Mouse (Mus musculus) MEL (cell line): Measurements from ENCODE around the gene Pawr.

ENCODE experiments used
- BHLHE40 ChIP-seq: IDR thresholded peaks from 2 replicates; pipeline ENCODE4 v1.6.1; 2012; ENCODE audit warnings: low read depth, mild to moderate bottlenecking, inconsistent platforms, low read length, improper control_type of control experiment, borderline replicate concordance
- CHD2 ChIP-seq: IDR thresholded peaks from 2 replicates; pipeline ENCODE4 v1.6.1; 2011; ENCODE audit warnings: low read length, improper control_type of control experiment
- CTCF ChIP-seq, 3 experiments: IDR thresholded peaks in 2 of 3; conservative IDR thresholded peaks in 1 of 3; 2 replicates each; pipeline ENCODE4 v1.5.1; 2011 to 2012; ENCODE audit warnings: low read length in 3 of 3, low read depth in 2 of 3, mild to moderate bottlenecking in 2 of 3, improper control_type of control experiment in 1 of 3, inconsistent platforms in 1 of 3, mixed read lengths in 1 of 3, moderate library complexity in 1 of 3; ENCODE audit not compliant: control insufficient read depth in 1 of 3, insufficient read depth in 1 of 3, poor library complexity in 1 of 3, severe bottlenecking in 1 of 3
- EP300 ChIP-seq, 2 experiments: IDR thresholded peaks; 2 replicates each; pipeline ENCODE4 v1.6.1; 2011; ENCODE audit warnings: improper control_type of control experiment in 2 of 2, low read length in 2 of 2, low read depth in 1 of 2, mild to moderate bottlenecking in 1 of 2
- NELFE ChIP-seq: IDR thresholded peaks from 2 replicates; pipeline ENCODE4 v1.6.1; 2011; ENCODE audit warnings: low read depth, low read length, improper control_type of control experiment
- POLR2AphosphoS5 ChIP-seq: IDR thresholded peaks from 2 replicates; pipeline ENCODE4 v1.6.1; 2012; ENCODE audit warnings: low read depth, borderline replicate concordance, mild to moderate bottlenecking, inconsistent platforms, low read length, moderate library complexity, mixed read lengths
- TBP ChIP-seq: IDR thresholded peaks from 2 replicates; pipeline ENCODE4 v1.8.0; 2011; ENCODE audit warnings: low read depth, low read length, improper control_type of control experiment
- ZC3H11A ChIP-seq: IDR thresholded peaks from 2 replicates; pipeline ENCODE4 v1.6.1; 2012; ENCODE audit warnings: low read depth, mild to moderate bottlenecking, inconsistent platforms, low read length, improper control_type of control experiment

DNA sequence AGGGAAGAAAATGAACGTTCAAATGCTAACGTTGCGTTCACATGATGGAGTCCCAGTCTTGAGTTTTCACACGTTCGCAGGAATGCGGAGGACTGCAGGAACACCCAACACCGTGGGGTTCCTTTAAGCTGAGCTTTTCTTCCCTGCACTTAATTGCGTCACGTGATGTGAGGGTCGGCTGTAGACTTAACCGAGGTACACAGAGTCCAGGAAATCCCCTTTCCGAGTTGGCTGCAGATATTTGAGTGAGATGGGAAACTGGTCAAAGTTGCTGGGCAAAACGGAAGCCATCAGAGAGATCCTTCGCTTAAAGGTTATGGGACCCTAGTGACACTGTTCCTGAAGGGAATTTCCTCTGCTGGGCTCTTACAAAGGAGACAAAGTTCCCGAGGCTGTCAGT, 102.1 kb downstream of the Pawr start:
- TF ChIP-seq ZC3H11A (no peak), CTCF (IDR thresholded peaks at IDR 0.05 in 2 of 3, conservative IDR thresholded peaks at IDR 0.05 in 1 of 3; ENCODE audit: control insufficient read depth in 1 of 3, insufficient read depth in 1 of 3, low read depth in 2 of 3, low read length in 3 of 3, poor library complexity in 1 of 3, severe bottlenecking in 1 of 3) (no peak), POLR2AphosphoS5 (no peak), TBP (no peak), CHD2 (no peak), NELFE (no peak), EP300 (IDR thresholded peaks at IDR 0.05; ENCODE audit: low read depth in 1 of 2, low read length in 2 of 2) (no peak), BHLHE40 (no peak)
